In genomic region chr10:80932700-80933420, GRCm38 (mm10) we compare ENCODE assay signal across 8 mouse cellular contexts. TPM values are rescaled to one million over a fixed set of nuclear protein-coding genes. Genes with fewer than 3 reads are reported as not detected.
DNase-seq lines count a peak whose midpoint lies in the region; ATAC-seq lines count a peak whose summit lies in the region.

No protein-coding gene starts in this region.

- 2% methylated on average over 17 of the region's 17 CpGs for WGBS in heart, embryonic 11.5 days (ENCODE audit: insufficient replicate concordance)
- WGBS in hindbrain, embryonic 13.5 days: 2% methylated on average over 17 of the region's 17 CpGs
- under 1% methylated on average over 17 of the region's 17 CpGs for WGBS in midbrain, embryonic 10.5 days

- no peaks in the 10 kb centered on the region for H3K36me3 ChIP-seq in heart, embryonic 11.5 days (ENCODE audit: control insufficient read depth, insufficient read depth, low read length)
- H3K36me3 ChIP-seq in hindbrain, embryonic 13.5 days: no peaks in the 10 kb centered on the region
- no peaks in the 10 kb centered on the region for H3K36me3 ChIP-seq in midbrain, embryonic 10.5 days

- peaks cover 69% of the 10 kb centered on the region for H3K4me1 ChIP-seq in heart, embryonic 11.5 days (ENCODE audit: control insufficient read depth, insufficient read depth, low read length)
- peaks cover 86% of the 10 kb centered on the region for H3K4me1 ChIP-seq in hindbrain, embryonic 13.5 days (replicated peaks)
- H3K4me1 ChIP-seq in midbrain, embryonic 10.5 days: peaks cover 91% of the 10 kb centered on the region

- no peak for DNase-seq in heart, postnatal 25 days (ENCODE audit: low spot score)
- DNase-seq in Muller cell, postnatal 12 days (ENCODE audit: inconsistent ontology term): peak; percentile 48
- no peak for DNase-seq in midbrain, embryonic 10.5 days (ENCODE audit: low spot score)
- no peak for DNase-seq in urinary bladder, postnatal 10 days (ENCODE audit: low spot score)
- no peak for DNase-seq in cerebellum, adult 9-11 months
- DNase-seq in cerebellum, adult 8-10 months: no peak

- intact Hi-C loops in heart, postnatal 25 days (cut with DNase I): no loop called here

- peak overlapping the region; percentile 90 for H3K4me2 ChIP-seq in heart, embryonic 11.5 days
- peak overlapping the region; percentile 82 for H3K4me2 ChIP-seq in hindbrain, embryonic 13.5 days

- no peaks in the 10 kb centered on the region for H3K9me3 ChIP-seq in heart, embryonic 11.5 days (replicated peaks; ENCODE audit: control insufficient read depth, low read length)
- H3K9me3 ChIP-seq in hindbrain, embryonic 13.5 days: no peaks in the 10 kb centered on the region
- no peaks in the 10 kb centered on the region for H3K9me3 ChIP-seq in midbrain, embryonic 10.5 days (replicated peaks)

- no peak for ATAC-seq in heart, embryonic 11.5 days (replicated peaks; ENCODE audit: insufficient number of reproducible peaks, low FRiP score, low TSS enrichment)
- ATAC-seq in hindbrain, embryonic 13.5 days (ENCODE audit: low FRiP score): no peak

- peak overlapping the region; percentile 77 for H3K4me3 ChIP-seq in heart, embryonic 11.5 days (ENCODE audit: low read depth, low read length)
- peak overlapping the region; percentile 44 for H3K4me3 ChIP-seq in hindbrain, embryonic 13.5 days
- H3K4me3 ChIP-seq in midbrain, embryonic 10.5 days: peak overlapping the region; percentile 65

- no peak overlapping the region; the same call in 1 of the 2 replicates for H3K27ac ChIP-seq in heart, embryonic 11.5 days (ENCODE audit: low read depth, low read length)
- H3K27ac ChIP-seq in hindbrain, embryonic 13.5 days: no peak overlapping the region
- peak overlapping the region; percentile 49; the same call in 1 of the 2 replicates for H3K27ac ChIP-seq in midbrain, embryonic 10.5 days (replicated peaks)

- peaks cover 21% of the 10 kb centered on the region for H3K27me3 ChIP-seq in heart, embryonic 11.5 days (ENCODE audit: control insufficient read depth, insufficient read depth, low read length)
- peaks cover 77% of the 10 kb centered on the region for H3K27me3 ChIP-seq in hindbrain, embryonic 13.5 days
- peaks cover 85% of the 10 kb centered on the region for H3K27me3 ChIP-seq in midbrain, embryonic 10.5 days (ENCODE audit: low read depth, poor library complexity, severe bottlenecking)

- H3K9ac ChIP-seq in heart, embryonic 11.5 days (ENCODE audit: low read depth, low read length): peak overlapping the region; percentile 69
- no peak overlapping the region for H3K9ac ChIP-seq in hindbrain, embryonic 13.5 days

RNA-seq across cellular contexts. Expression of gene Gadd45b, which starts 3.0 kb away (rescaled TPM):
- polyA plus RNA-seq in heart, embryonic 11.5 days (2014; fragmentation: Nextera tagmentation; extraction: Ambion mirVana): 21.3 and 25.6 TPM in 2 replicates
- total RNA-seq in heart, postnatal 25 days (2021): 10 to 100 TPM in 1 of 2 experiments, 1 to 10 TPM in 1; 8.2 to 14.1 TPM
- 8.0 and 8.1 TPM in 2 replicates for polyA plus RNA-seq in hindbrain, embryonic 13.5 days (2015; fragmentation: Nextera tagmentation; extraction: Ambion mirVana)
- polyA plus RNA-seq in midbrain, embryonic 10.5 days (2016; fragmentation: Nextera tagmentation; extraction: Ambion mirVana): 6.1 and 9.2 TPM in 2 replicates

RNA-seq across cellular contexts. Expression of gene Lmnb2, which starts 14.8 kb away (rescaled TPM):
- 7.9 and 11.6 TPM in 2 replicates for polyA plus RNA-seq in heart, embryonic 11.5 days (2014; fragmentation: Nextera tagmentation; extraction: Ambion mirVana)
- total RNA-seq in heart, postnatal 25 days (2021): 1 to 10 TPM; 4.6 to 5.6 TPM
- 41.5 and 43.9 TPM in 2 replicates for polyA plus RNA-seq in hindbrain, embryonic 13.5 days (2015; fragmentation: Nextera tagmentation; extraction: Ambion mirVana)
- polyA plus RNA-seq in midbrain, embryonic 10.5 days (2016; fragmentation: Nextera tagmentation; extraction: Ambion mirVana): 77.9 and 84.7 TPM in 2 replicates

RNA-seq across cellular contexts. Expression of gene Timm13, which starts 32.1 kb away (rescaled TPM):
- 300 and 340 TPM in 2 replicates for polyA plus RNA-seq in heart, embryonic 11.5 days (2014; fragmentation: Nextera tagmentation; extraction: Ambion mirVana)
- total RNA-seq in heart, postnatal 25 days (2021): 100 to 1,000 TPM; 143 to 148 TPM
- 333 and 336 TPM in 2 replicates for polyA plus RNA-seq in hindbrain, embryonic 13.5 days (2015; fragmentation: Nextera tagmentation; extraction: Ambion mirVana)
- polyA plus RNA-seq in midbrain, embryonic 10.5 days (2016; fragmentation: Nextera tagmentation; extraction: Ambion mirVana): 335 and 382 TPM in 2 replicates
